Mouse (Mus musculus): Measurements from ENCODE around the gene Zfp141.

Gene Zfp141

DNA sequence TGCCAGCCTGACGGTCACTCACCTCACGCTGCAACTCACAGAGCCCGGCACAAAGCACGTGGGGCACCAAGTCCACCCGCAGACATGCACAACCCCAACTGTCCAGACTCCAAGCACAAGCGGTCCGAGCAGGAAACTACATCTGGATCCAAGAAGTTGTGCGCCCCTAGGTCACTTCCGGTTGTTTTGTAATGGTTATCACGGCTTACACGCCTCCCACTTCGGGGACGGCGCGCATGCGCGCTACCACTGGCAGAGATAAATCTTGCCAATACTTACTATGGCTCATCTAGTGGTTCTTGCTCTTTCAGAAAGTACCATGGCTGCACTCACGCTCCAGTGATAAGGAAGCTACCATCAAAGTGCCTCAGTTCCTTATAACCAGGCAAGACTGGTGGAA, at the start of gene Zfp141:
Gene Zfp141 (minus strand): TSS at position 153 of the 400 bp plus-strand sequence.
- peak; percentile 61 to 73 for DNase-seq (ENCODE audit: low spot score in 2 of 2)

DNA sequence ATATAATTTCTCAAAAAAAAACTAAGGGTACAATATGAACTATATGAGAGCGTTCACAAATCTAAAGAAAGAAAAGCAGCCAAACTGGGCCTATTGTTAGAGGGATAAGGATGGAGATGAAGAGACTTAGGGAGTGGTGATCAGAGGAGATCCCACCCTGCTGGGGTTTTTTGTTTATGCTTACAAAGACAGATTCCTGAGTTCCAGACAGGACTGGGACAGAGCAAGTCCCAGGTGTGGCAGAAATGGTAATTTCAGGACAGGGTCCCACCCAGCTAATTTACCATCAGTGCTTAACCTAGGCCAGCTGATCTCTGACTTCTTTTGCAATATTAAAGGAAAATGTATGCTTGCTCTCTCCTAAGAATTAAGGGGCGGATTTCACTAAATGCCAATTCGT, 46.2 kb upstream of the Zfp141 start:
- DNase-seq (ENCODE audit: low spot score in 2 of 2) = no peak

DNA sequence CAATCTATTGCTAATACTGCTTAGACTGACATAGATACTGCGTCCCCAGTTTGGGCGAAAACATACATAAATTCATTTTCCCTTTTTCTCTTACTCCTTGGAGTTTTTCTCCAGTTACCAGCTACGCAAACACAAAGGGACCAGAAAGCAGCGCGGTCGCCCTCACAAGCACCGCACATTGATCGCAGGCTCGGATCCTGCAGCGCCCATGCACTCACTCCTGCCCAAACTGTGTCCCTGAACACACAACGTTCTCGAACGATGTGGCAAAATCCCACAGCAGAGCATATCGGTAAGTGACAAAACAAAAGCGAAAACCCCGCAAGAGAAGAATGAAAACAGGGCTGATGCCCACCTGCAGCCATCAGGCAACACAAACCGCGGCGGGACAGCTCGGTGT, 354 bp downstream of the Zfp141 start:
- no peak for DNase-seq (ENCODE audit: low spot score in 2 of 2)

DNA sequence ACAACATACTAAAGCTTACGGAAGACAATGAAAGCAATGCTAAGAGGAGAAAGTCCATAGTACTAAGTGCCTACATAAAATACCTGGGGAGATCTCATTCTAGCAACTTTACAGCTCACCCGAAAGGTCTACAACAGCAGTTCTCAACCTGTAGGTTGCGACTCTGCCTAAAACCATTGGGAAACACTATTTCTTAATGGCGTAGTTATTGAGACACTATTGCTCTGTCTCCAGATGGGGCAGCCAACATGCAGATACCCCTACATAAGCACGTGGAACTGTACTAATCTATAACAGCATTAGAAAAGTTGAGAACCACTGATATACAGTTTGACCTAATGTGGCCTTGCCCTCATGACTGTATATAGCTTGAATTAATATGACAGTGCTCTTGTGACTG, 7.3 kb downstream of the Zfp141 start:
- no peak for DNase-seq (ENCODE audit: low spot score in 2 of 2)

DNA sequence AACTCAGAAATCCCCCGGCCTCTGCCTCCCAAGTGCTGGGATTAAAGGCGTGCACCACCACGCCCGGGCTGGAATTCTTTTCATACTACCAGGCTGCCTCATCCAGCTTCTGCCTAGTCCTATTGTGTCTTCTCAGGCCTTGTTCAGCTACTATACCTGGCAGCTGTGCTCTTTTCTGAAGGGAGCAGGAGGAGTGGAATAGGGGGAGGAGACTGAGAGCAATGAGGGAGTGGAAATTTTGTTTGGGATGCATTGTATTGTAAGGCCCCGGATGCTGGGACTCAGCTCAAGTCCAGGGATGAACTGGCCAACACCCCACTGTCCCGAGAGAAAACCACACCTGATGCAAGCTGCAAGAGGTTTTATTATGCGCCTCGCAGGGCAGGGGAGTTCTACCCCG, 8.2 kb downstream of the Zfp141 start:
- DNase-seq (ENCODE audit: low spot score in 2 of 2) = no peak

DNA sequence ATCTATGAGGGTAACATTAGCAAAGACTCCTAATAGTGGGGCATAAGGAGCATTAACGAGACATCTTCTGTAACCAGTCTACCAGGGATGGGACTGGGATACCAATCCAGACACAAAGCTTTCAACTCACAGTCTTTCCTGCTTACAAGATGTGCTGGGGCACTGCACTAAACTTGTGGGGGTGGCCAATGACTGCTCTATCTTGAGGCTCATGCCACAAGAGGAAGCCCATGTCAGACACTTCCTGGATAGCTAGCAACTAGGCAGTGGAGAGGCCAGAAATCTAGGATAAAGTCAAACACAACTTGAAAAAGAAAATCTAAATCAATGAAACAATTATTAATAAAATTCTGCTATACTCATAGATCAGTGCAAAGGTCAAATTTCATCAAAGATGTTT, 9.3 kb downstream of the Zfp141 start:
- DNase-seq (ENCODE audit: low spot score in 2 of 2) = no peak

DNA sequence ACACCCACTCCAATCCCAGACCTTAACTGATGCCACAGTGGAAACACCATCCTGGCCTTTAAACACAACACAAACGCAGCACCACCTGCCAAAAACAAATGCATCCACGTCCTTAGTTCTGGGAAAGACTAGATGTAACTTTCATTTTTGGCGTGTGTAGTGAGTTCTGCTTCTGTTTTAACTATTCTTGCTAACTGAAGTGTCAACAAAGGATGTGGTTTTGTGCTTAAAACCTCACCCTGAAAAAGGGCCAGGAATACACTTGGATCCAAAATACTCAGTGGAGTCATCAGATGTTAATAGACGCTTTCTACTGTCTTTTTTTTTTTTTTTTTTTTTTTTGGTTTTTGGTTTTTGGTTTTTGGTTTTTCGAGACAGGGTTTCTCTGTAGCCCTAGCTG, 14.7 kb downstream of the Zfp141 start:
- DNase-seq (ENCODE audit: low spot score in 2 of 2) = no peak

DNA sequence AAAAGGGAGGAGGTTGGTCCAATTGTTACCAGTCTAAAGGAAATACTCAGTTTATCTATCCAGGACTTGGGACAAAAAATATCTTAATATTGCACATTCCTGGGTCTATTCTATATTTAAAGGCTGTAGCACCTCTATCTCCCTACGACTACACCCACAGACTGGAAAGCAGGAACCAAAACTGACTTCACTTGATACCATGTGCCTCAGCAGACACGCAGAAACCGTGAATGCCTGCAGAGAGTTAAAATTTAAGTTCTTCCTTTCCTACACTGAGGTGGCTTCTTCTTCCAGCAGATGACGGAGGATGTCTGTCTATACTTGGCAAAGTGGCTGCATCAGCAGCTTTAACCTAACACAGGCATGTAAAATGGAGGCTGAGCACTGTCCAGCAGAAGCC, 15.2 kb downstream of the Zfp141 start:
- DNase-seq (ENCODE audit: low spot score in 2 of 2) = no peak

DNA sequence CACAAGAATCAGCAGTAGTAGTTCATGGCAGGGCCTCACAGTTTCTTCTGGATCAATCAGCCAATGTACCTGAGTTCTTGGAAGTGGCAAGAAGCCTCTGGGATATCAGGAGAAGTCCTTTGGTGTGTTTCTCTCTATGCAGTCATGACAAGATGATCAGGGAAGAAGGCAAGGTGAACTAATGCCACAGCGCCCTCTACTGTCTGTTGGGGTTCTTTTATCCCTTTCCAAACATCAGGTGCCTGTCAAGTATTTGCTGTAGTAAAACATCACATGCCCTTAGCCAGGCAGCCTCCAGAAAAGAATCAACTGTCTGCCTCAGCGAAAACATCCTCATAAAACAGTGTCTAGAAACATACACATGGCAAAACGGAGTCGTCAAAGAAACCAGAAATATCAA, 50.9 kb downstream of the Zfp141 start:
- no peak for DNase-seq (ENCODE audit: low spot score in 2 of 2)

DNA sequence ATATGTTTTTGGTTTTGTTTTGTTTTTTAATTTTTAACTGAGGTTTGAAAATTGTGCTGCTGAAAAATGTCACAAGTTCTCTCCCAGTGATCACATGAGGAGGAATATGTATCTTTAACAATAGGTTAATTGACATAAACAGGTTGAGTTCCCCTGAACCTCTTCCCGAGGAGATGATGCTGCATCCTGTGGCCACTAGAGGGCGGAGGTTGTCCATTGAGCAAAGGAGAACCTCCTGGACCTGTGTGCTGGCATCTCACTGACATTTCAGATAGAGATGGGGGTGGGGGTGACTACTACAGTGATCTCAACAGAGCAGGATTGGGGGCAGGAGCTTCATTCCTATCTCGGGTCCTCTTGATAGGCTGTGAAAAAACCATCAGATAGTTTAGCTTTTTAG, 54.9 kb downstream of the Zfp141 start:
- no peak for DNase-seq (ENCODE audit: low spot score in 2 of 2)

DNA sequence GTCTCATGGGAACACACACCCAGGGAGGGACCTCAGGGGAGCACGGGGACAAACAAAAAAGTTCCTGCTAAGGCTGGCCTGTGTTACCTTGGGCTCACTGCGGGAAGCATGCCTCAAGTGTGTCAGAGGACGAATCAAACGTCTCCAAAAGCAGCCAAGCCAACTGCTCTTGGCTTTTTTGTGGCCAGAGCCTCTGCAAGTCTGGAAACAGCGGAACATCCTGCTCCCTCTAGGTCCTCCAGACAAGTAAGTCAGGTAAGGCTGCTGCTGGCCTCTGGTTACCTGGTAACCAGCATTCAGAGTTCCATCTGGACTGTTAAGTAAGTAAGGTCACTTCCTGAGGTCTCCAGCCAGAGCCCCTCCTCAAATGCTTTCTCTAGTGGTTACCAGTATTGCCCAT, 57.7 kb downstream of the Zfp141 start, which contains the start of gene 4933421I07Rik:
Gene 4933421I07Rik (minus strand): TSS at position 271 of the 400 bp plus-strand sequence.
- no peak for DNase-seq (ENCODE audit: low spot score in 2 of 2)

DNA sequence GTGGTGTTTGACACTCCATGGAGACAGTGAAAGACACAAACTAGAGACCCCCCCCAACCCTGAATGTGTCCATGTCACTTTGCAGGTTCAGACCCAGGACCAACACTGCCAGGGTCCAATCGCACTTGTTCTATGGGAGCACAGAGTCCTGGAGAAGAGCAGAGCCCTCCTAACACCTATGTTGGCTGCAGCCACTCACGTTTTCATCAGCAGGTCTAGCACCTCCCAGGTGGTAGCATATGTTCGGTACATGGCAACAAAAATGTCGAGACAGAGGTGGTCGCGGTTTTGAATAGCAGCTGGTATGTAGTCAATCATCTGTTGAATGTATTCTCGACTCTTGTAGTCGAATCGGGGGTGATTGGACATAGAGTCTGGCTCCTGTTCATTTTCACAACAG, 58.2 kb downstream of the Zfp141 start:
- DNase-seq (ENCODE audit: low spot score in 2 of 2) = no peak
